Mouse (Mus musculus) heart, embryonic 16.5 days (tissue): ENCODE measurements around the gene Chchd6. TPM values are rescaled to one million over a fixed set of nuclear protein-coding genes. Genes with fewer than 3 reads are reported as not detected.

Source experiments
- ATAC-seq: fragments of 200-750 bp; cut with Nextera tagmentation; replicated peaks from 2 replicates; pipeline ENCODE4 v1.8.0; 2017; ENCODE audit warnings: moderate number of reproducible peaks; ENCODE audit not compliant: insufficient read depth, low FRiP score; ENCODE audit errors: extremely low read depth
- H3K27ac ChIP-seq: fragments of 300-500 bp; sonication (generic); 2 replicates; pipeline ENCODE4 v1.5.1; 2014; ENCODE audit warnings: mild to moderate bottlenecking, low read length, control low read depth, moderate library complexity
- H3K27me3 ChIP-seq: fragments of 300-500 bp; sonication (generic); 2 replicates; pipeline ENCODE4 v1.6.1; 2014; ENCODE audit warnings: low read length, mixed read lengths; ENCODE audit not compliant: control insufficient read depth, insufficient read depth
- H3K36me3 ChIP-seq: fragments of 300-500 bp; sonication (generic); 2 replicates; pipeline ENCODE4 v1.6.1; 2014; ENCODE audit not compliant: control insufficient read depth, insufficient read depth
- H3K4me1 ChIP-seq: fragments of 300-500 bp; sonication (generic); 2 replicates; pipeline ENCODE4 v1.6.1; 2014; ENCODE audit warnings: low read length, mixed read lengths; ENCODE audit not compliant: control insufficient read depth, insufficient read depth
- H3K4me2 ChIP-seq: fragments of 300-500 bp; sonication (generic); 2 replicates; pipeline ENCODE4 v1.6.1; 2014; ENCODE audit warnings: low read depth, mild to moderate bottlenecking, control low read depth, low read length
- H3K4me3 ChIP-seq: fragments of 300-500 bp; sonication (generic); 2 replicates; pipeline ENCODE4 v1.5.1; 2014; ENCODE audit warnings: mild to moderate bottlenecking, control low read depth, low read length
- H3K9ac ChIP-seq: fragments of 300-500 bp; sonication (generic); 2 replicates; pipeline ENCODE4 v1.6.1; 2014; ENCODE audit warnings: low read length, control low read depth
- H3K9me3 ChIP-seq: fragments of 300-500 bp; sonication (generic); replicated peaks from 2 replicates; pipeline ENCODE4 v1.6.1; 2016; ENCODE audit warnings: low read length; ENCODE audit not compliant: control insufficient read depth
- WGBS: fragments of 180-500 bp; shearing (Covaris S2); extraction: QIAGEN DNeasy Blood & Tissue Kit; methylation state at CpG from one replicate; pipeline ENCODE4 v1.1.7; 2014; 5-methylcytosine and 5-hydroxymethylcytosine counted together
- polyA plus RNA-seq: library from polyadenylated mRNA; unstranded; fragments of >200 nt; fragmentation: Nextera tagmentation; extraction: Ambion mirVana; gene quantifications from 2 replicates; pipeline ENCODE4 v1.2.1, GENCODE M21; 2015

Chchd6 gene
- polyA plus RNA-seq, 1 experiment from 2014 or later, result 58.1 TPM

DNA sequence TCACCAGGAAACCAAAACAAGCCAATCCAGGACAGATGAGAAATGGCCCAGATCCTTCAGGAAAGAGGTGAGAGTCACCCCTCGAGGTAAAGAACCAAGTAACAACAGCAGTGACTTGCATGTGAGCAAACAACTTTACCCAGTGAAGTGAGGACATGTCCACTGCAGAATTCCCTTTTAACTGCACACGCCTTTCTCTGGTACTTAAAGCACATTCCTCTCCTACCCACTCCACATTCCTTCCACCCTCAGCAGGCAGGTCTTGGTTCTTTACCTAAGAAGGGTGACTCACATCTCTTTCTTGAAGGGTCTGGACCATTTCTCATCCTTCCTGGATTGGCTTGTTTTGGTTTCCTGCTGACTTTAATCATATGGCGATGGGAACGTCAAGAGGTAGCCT, 181.3 kb downstream of the Chchd6 start:
- 57% methylated on average over 4 of the region's 4 CpGs for WGBS
- Histone ChIP-seq H3K9me3 (no peaks in the 10 kb centered on the region), H3K4me3 (no peak overlapping the region), H3K9ac (no peak overlapping the region), H3K27me3 (no peaks in the 10 kb centered on the region), H3K27ac (no peak overlapping the region), H3K36me3 (no peaks in the 10 kb centered on the region), H3K4me1 (no peaks in the 10 kb centered on the region), H3K4me2 (no peak overlapping the region)
- no peak for ATAC-seq

DNA sequence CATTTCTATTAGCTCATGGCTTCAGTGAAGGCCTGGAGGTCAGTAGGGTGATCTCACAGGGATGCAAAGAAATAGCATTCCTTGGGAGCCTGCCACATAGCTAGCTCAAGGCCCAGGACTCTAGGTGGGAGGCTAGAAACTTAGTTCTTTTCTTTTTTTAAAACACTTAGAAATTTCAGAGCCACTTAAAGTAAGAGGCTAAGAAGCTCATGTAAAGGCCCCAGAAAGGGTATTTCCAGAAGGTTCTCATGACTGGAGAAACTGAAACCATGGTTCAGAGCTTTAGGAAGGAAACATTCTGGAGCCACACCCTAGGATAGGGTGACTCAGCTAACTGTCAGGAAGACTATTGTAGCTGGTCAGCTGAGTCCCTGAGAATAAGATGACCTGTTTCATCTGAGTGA, 182.0 kb downstream of the Chchd6 start:
- H3K4me3 ChIP-seq, result no peak overlapping the region
- no peaks in the 10 kb centered on the region for H3K9me3 ChIP-seq
- no peak overlapping the region for H3K9ac ChIP-seq
- no peak overlapping the region for H3K27ac ChIP-seq
- no peaks in the 10 kb centered on the region for H3K27me3 ChIP-seq
- no peak for ATAC-seq
- H3K4me1 ChIP-seq, result 0 out of 2 replicates have a peak, but pooled peaks cover 2% of the 10 kb centered on the region
- no peaks in the 10 kb centered on the region for H3K36me3 ChIP-seq
- H3K4me2 ChIP-seq, result no peak overlapping the region

DNA sequence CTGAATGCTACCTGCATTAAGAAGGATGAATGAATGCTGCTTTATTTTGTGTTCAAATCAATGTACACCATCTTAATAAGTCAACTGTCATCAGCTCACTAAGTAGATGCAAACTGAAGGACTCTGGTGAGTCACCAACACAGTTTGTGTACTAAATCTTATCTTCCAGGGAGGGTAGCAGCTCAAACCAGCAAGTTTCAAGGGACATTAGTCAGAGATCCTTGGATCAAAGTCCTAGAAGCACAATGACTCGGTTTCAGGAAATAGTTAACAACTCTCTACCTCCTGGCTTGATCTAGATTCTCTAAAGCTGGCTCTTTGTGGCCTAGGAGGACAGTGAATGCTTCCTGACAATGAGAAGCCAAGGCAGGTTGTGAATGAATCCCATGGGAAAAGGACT, 182.9 kb downstream of the Chchd6 start:
- Histone ChIP-seq H3K9me3 (no peaks in the 10 kb centered on the region), H3K36me3 (no peaks in the 10 kb centered on the region), H3K4me1 (0 out of 2 replicates have a peak, but pooled peaks cover 3% of the 10 kb centered on the region), H3K4me3 (no peak overlapping the region), H3K9ac (no peak overlapping the region), H3K27me3 (no peaks in the 10 kb centered on the region), H3K27ac (no peak overlapping the region), H3K4me2 (no peak overlapping the region)
- 68% methylated on average over 1 of the region's 1 CpGs for WGBS
- no peak for ATAC-seq

DNA sequence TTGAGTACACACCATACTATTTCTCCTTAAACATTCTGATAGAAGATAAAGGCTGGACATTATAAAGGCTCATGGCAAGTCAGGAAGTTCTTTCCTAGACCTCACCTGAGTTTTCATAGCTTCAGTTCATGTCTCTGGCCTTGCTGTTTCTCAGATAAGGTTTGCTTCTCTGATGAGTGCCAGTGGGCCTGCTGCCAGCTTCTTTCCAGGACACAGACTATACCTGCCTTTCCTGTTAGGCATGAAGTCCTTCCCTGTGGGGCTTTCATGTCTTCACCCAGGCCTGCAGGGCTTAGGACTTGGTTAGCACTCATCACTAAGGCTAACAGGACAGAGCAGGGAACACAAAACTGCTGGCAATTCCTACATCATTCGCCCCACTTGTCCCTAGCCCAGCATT, 186.4 kb downstream of the Chchd6 start:
- no peak overlapping the region for H3K4me3 ChIP-seq
- no peak for ATAC-seq
- no peaks in the 10 kb centered on the region for H3K9me3 ChIP-seq
- H3K27ac ChIP-seq, result no peak overlapping the region
- WGBS, result 78% methylated on average over 1 of the region's 1 CpGs
- H3K4me1 ChIP-seq, result peaks cover 6% of the 10 kb centered on the region
- no peak overlapping the region for H3K9ac ChIP-seq
- H3K27me3 ChIP-seq, result no peaks in the 10 kb centered on the region
- H3K36me3 ChIP-seq, result no peaks in the 10 kb centered on the region
- no peak overlapping the region for H3K4me2 ChIP-seq

GRCm38 (mm10) chr6:89408259-89408658, 187.2 kb downstream of the Chchd6 start:
- no peak for ATAC-seq
- Histone ChIP-seq H3K9ac (no peak overlapping the region), H3K27ac (no peak overlapping the region), H3K4me1 (peaks cover 14% of the 10 kb centered on the region), H3K36me3 (no peaks in the 10 kb centered on the region), H3K27me3 (no peaks in the 10 kb centered on the region), H3K4me3 (no peak overlapping the region), H3K9me3 (no peaks in the 10 kb centered on the region), H3K4me2 (no peak overlapping the region)
- 41% methylated on average over 5 of the region's 5 CpGs for WGBS

GRCm38 (mm10) chr6:89407247-89407889, 188.1 kb downstream of the Chchd6 start:
- Histone ChIP-seq H3K36me3 (no peaks in the 10 kb centered on the region), H3K9ac (no peak overlapping the region), H3K9me3 (no peaks in the 10 kb centered on the region), H3K4me3 (no peak overlapping the region), H3K27me3 (no peaks in the 10 kb centered on the region), H3K27ac (no peak overlapping the region), H3K4me2 (no peak overlapping the region), H3K4me1 (peaks cover 15% of the 10 kb centered on the region)
- 0 out of 2 replicates have a peak, but pooled peaks have one; percentile 41 for ATAC-seq
- WGBS, result 57% methylated on average over 3 of the region's 3 CpGs

DNA sequence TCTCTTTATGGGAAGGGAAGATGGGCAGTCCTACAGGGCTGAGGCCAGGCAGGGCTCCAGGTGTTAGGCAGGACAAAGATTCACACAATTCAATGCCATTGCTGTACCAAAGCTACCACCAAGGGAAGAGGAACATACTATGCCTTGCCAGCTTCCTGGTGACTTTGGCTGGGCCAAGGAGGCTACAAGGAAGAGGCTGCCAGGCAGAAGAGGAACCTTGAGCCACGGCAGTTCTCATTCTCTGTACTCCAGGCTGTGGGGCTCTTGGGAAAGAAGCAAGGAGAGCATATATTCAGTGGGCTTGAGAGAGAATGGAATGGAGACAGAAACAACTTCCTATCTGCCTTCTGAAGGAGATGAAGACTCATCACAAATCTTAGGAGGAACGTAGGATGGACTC, 190.5 kb downstream of the Chchd6 start:
- H3K9ac ChIP-seq, result no peak overlapping the region
- ATAC-seq, result no peak
- no peak overlapping the region for H3K4me3 ChIP-seq
- no peaks in the 10 kb centered on the region for H3K27me3 ChIP-seq
- no peak overlapping the region for H3K4me2 ChIP-seq
- no peaks in the 10 kb centered on the region for H3K9me3 ChIP-seq
- no peaks in the 10 kb centered on the region for H3K36me3 ChIP-seq
- H3K4me1 ChIP-seq, result peaks cover 15% of the 10 kb centered on the region
- H3K27ac ChIP-seq, result no peak overlapping the region
- 94% methylated on average over 2 of the region's 2 CpGs for WGBS

GRCm38 (mm10) chr6:89403257-89404225, 191.9 kb downstream of the Chchd6 start:
- ATAC-seq, result peak; percentile 52
- no peak overlapping the region for H3K4me3 ChIP-seq
- no peak overlapping the region for H3K4me2 ChIP-seq
- no peaks in the 10 kb centered on the region for H3K9me3 ChIP-seq
- peaks cover 13% of the 10 kb centered on the region for H3K4me1 ChIP-seq
- no peaks in the 10 kb centered on the region for H3K36me3 ChIP-seq
- no peaks in the 10 kb centered on the region for H3K27me3 ChIP-seq
- no peak overlapping the region for H3K9ac ChIP-seq
- peak overlapping the region; percentile 28; the same call in 1 of the 2 replicates for H3K27ac ChIP-seq
- 42% methylated on average over 2 of the region's 2 CpGs for WGBS

GRCm38 (mm10) chr6:89402406-89402805, 193.0 kb downstream of the Chchd6 start:
- WGBS, result 94% methylated on average over 2 of the region's 2 CpGs
- Histone ChIP-seq H3K4me3 (no peak overlapping the region), H3K9ac (no peak overlapping the region), H3K36me3 (no peaks in the 10 kb centered on the region), H3K27ac (no peak overlapping the region), H3K4me2 (no peak overlapping the region), H3K27me3 (no peaks in the 10 kb centered on the region), H3K4me1 (peaks cover 12% of the 10 kb centered on the region), H3K9me3 (no peaks in the 10 kb centered on the region)
- ATAC-seq, result no peak
